Mouse (Mus musculus) intestine, postnatal 0 days (tissue): ENCODE data around the gene Keap1. TPM values are rescaled to one million over a fixed set of nuclear protein-coding genes. Genes with fewer than 3 reads are reported as not detected.
"Not testable (repeated sequence)": the region's sequence is repeated elsewhere in the genome, so short reads cannot be mapped to it uniquely, and the experiment has no call there.

Experiments used
- ATAC-seq: fragments of 200-750 bp; cut with Nextera tagmentation; 2 replicates; pipeline ENCODE4 v1.8.0; 2017; ENCODE audit warnings: mild to moderate bottlenecking, moderate TSS enrichment, moderate library complexity
- H3K27ac ChIP-seq: fragments of 300-500 bp; sonication (generic); 2 replicates; pipeline ENCODE4 v1.5.1; 2014; ENCODE audit warnings: mild to moderate bottlenecking, low read depth, low read length, moderate library complexity
- H3K27me3 ChIP-seq: fragments of 300-500 bp; sonication (generic); replicated peaks from 2 replicates; pipeline ENCODE4 v1.6.1; 2014; ENCODE audit warnings: low read length, mixed read lengths; ENCODE audit not compliant: control insufficient read depth, insufficient read depth
- H3K36me3 ChIP-seq: fragments of 300-500 bp; sonication (generic); 2 replicates; pipeline ENCODE4 v1.6.1; 2014; ENCODE audit warnings: mild to moderate bottlenecking, moderate library complexity; ENCODE audit not compliant: control insufficient read depth, insufficient read depth
- H3K4me1 ChIP-seq: fragments of 300-500 bp; sonication (generic); replicated peaks from 2 replicates; pipeline ENCODE4 v1.6.1; 2014; ENCODE audit warnings: antibody characterized with exemption, low read length, mixed read lengths; ENCODE audit not compliant: control insufficient read depth, insufficient read depth
- H3K4me2 ChIP-seq: fragments of 300-500 bp; sonication (generic); replicated peaks from 2 replicates; pipeline ENCODE4 v1.6.1; 2014; ENCODE audit warnings: low read depth, mild to moderate bottlenecking, moderate library complexity
- H3K4me3 ChIP-seq: fragments of 300-500 bp; sonication (generic); 2 replicates; pipeline ENCODE4 v1.5.1; 2014; ENCODE audit warnings: low read depth, low read length
- H3K9ac ChIP-seq: fragments of 300-500 bp; sonication (generic); 2 replicates; pipeline ENCODE4 v1.6.1; 2014; ENCODE audit warnings: mild to moderate bottlenecking, low read depth, low read length
- H3K9me3 ChIP-seq: fragments of 300-500 bp; sonication (generic); 2 replicates; pipeline ENCODE4 v1.6.1; 2016; ENCODE audit warnings: mixed run types; ENCODE audit not compliant: control insufficient read depth
- CTCF ChIP-seq: sonication (generic); IDR thresholded peaks from 2 replicates; pipeline ENCODE4 v1.5.1; 2016; ENCODE audit warnings: low read depth, mild to moderate bottlenecking, control low read depth, antibody characterized with exemption, moderate library complexity
- WGBS: fragments of 180-500 bp; shearing (Covaris S2); extraction: QIAGEN DNeasy Blood & Tissue Kit; methylation state at CpG from one replicate; pipeline ENCODE4 v1.1.7; 2014; 5-methylcytosine and 5-hydroxymethylcytosine counted together
- polyA plus RNA-seq: library from polyadenylated mRNA; unstranded; fragments of >200 nt; fragmentation: Nextera tagmentation; extraction: Ambion mirVana; gene quantifications from 2 replicates; pipeline ENCODE4 v1.2.1, GENCODE M21; 2015

Keap1 gene
- polyA plus RNA-seq, 1 experiment from 2014 or later: 38.3 TPM

DNA sequence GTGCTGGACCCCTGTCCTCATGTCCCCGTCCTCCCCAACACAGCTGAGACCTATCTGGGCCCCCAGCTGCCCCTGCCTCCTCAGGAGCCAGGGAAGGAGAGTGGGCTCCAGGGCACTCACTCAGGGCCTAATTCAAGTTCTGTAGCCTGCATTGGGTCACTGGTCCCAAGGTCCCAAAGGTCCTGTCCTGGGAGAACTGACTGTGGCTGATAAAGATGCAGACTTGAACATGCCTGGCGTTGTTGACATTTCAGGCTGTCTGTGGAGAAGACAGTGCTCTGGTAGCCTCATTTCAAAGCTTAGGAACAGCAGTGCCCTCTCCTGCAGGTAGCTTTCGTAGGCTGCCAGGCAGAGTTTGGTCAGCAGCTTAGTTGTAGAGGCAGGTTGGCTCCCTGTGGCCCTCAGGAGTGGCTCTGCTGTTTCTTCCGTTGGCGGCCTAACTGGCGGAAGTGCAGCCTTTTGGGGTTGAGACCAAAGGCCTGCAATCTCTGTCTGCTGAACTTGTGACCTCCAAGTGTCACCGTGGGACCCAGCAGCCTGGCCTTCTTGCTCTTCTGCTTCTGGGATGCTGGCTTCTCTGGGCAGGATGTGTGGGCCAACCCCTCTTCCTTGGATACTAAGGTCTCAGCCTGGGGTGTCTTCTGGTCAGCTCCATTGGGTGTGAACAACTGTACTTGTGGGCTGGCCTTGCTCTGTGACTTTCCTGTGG, 34.5 kb upstream of the Keap1 start:
- H3K9ac ChIP-seq: no peak overlapping the region
- peak overlapping the region; percentile 1; the same call in 1 of the 2 replicates for H3K27ac ChIP-seq
- ATAC-seq: no peak
- no peak overlapping the region for H3K4me3 ChIP-seq
- H3K4me2 ChIP-seq: no peak overlapping the region
- H3K36me3 ChIP-seq: peaks cover 90% of the 10 kb centered on the region
- H3K27me3 ChIP-seq: no peaks in the 10 kb centered on the region
- no peaks in the 10 kb centered on the region for H3K4me1 ChIP-seq
- WGBS: 85% methylated on average over 7 of the region's 7 CpGs
- TF ChIP-seq CTCF: no peak
- H3K9me3 ChIP-seq: no peaks in the 10 kb centered on the region

DNA sequence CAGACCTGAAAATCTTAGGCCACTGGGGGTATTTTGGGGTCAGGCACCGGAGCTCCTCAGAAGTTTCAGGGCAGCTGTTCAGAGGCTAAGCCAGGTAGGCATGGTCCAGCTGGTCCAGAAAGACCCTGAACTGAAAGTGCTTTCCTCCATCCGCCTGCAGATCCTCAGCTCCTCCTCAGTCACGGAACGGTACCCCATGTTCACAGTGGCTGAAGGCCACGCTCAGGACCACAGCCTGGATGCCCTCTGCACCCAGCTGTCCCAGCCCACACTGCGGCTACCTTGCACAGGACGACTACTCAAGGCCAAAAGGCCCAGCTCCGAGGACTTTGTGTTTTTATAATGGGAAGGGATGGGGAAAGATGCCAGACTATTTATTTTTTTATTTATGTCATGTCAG, 33.9 kb upstream of the Keap1 start:
- no peak for ATAC-seq
- no peak overlapping the region for H3K9ac ChIP-seq
- peaks cover 94% of the 10 kb centered on the region for H3K36me3 ChIP-seq
- H3K27ac ChIP-seq: no peak overlapping the region; the same call in 1 of the 2 replicates
- H3K27me3 ChIP-seq: no peaks in the 10 kb centered on the region
- TF ChIP-seq CTCF: no peak
- no peaks in the 10 kb centered on the region for H3K4me1 ChIP-seq
- 76% methylated on average over 8 of the region's 8 CpGs for WGBS
- H3K4me2 ChIP-seq: no peak overlapping the region
- H3K9me3 ChIP-seq: no peaks in the 10 kb centered on the region
- H3K4me3 ChIP-seq: no peak overlapping the region

- H3K4me2 ChIP-seq: no peak overlapping the region
- no peak overlapping the region for H3K9ac ChIP-seq
- H3K36me3 ChIP-seq: peaks cover 91% of the 10 kb centered on the region
- no peak overlapping the region for H3K4me3 ChIP-seq
- ATAC-seq: no peak
- WGBS: 92% methylated on average over 9 of the region's 9 CpGs
- no peak overlapping the region for H3K27ac ChIP-seq
- no peak for TF ChIP-seq CTCF
- no peaks in the 10 kb centered on the region for H3K4me1 ChIP-seq
- no peaks in the 10 kb centered on the region for H3K27me3 ChIP-seq
- H3K9me3 ChIP-seq: no peaks in the 10 kb centered on the region
Observed at GRCm38 (mm10) chr9:21272391-21272790, 33.2 kb upstream of the Keap1 start.

DNA sequence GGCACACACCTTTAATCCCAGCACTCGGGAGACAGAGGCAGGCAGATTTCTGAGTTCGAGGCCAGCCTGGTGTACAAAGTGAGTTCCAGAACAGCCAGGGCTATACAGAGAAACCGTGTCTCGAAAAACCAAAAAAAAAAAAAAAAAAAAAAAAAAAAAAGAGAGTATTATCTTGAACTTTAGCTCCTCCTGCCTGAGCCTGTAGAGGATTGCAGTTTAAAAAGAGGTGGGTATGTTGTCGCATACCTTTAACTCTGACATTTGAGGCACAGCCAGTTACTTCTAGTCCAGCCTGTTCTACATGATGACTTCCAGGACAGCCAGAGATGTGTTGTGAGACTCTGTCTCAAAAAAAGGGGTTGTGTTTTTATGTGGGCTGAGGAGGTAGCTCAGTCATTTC, 30.4 kb upstream of the Keap1 start:
- WGBS: 73% methylated on average over 5 of the region's 5 CpGs
- H3K9me3 ChIP-seq, ATAC-seq: not testable (repeated sequence)

DNA sequence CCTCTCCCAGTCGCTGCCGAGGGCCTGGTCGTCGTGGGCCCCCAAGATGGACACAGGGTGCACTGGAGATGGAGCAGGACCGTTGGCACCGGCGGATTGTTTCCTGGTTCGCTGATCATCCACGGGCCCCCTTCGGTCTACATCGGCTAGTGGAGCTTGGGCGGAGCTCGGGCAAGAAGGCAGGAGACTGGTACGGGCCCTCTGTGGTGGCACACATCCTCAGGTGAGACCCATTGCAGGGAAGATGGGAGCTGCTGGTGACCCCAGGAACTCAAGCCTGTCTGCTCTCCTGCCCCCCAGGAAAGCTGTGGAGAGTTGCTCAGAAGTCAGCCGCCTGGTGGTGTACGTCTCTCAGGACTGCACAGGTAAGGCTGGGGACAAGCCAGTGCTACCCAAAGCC, 29.1 kb upstream of the Keap1 start:
- H3K9me3 ChIP-seq: no peaks in the 10 kb centered on the region
- no peak for TF ChIP-seq CTCF
- peaks cover 52% of the 10 kb centered on the region for H3K36me3 ChIP-seq
- peaks cover 9% of the 10 kb centered on the region; the same call in 1 of the 2 replicates for H3K4me1 ChIP-seq
- 92% methylated on average over 16 of the region's 16 CpGs for WGBS
- no peak overlapping the region for H3K9ac ChIP-seq
- H3K27ac ChIP-seq: no peak overlapping the region
- H3K4me2 ChIP-seq: no peak overlapping the region
- H3K4me3 ChIP-seq: no peak overlapping the region
- no peak for ATAC-seq
- no peaks in the 10 kb centered on the region for H3K27me3 ChIP-seq

More for the DNA sequence above, 30.4 kb upstream of the Keap1 start:
- H3K4me1 ChIP-seq, H3K9ac ChIP-seq, H3K4me3 ChIP-seq, H3K27me3 ChIP-seq, H3K27ac ChIP-seq, H3K4me2 ChIP-seq: not testable (repeated sequence)
- TF ChIP-seq CTCF: 0 out of 2 replicates have a peak, but pooled peaks have one; percentile 8
- peaks cover 65% of the 10 kb centered on the region for H3K36me3 ChIP-seq

DNA sequence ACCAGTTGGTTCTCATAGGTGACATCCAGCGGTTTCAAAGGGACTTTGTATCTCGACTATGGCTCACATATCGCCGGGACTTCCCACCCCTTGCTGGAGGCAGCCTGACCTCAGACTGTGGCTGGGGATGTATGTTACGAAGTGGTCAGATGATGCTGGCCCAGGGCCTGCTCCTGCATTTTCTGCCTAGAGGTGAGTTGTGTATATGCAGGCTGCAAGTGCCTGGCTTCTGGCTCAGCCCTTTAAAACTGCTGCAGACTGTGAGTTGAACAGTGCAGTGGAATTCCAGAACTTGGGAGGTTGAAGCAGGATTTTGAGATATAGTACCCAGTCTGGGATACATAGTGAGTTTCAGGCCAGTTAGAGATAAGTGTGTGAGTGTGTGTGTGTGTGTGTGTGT, 27.7 kb upstream of the Keap1 start:
- Histone ChIP-seq H3K27me3 (no peaks in the 10 kb centered on the region), H3K36me3 (peaks cover 38% of the 10 kb centered on the region), H3K4me1 (peaks cover 10% of the 10 kb centered on the region; the same call in 1 of the 2 replicates), H3K9ac (no peak overlapping the region), H3K4me2 (peak overlapping the region; percentile 74), H3K9me3 (no peaks in the 10 kb centered on the region), H3K4me3 (no peak overlapping the region), H3K27ac (no peak overlapping the region)
- no peak for TF ChIP-seq CTCF
- ATAC-seq: no peak
- 72% methylated on average over 5 of the region's 5 CpGs for WGBS
